Mouse (Mus musculus) T-cell, adult 2 months (primary cell): ENCODE data around the gene Slamf8.

Experiments used
- DNase-seq: peaks from one replicate; pipeline ENCODE4 v3.0.0; 2022; ENCODE audit warnings: low spot score

Slamf8 gene

DNA sequence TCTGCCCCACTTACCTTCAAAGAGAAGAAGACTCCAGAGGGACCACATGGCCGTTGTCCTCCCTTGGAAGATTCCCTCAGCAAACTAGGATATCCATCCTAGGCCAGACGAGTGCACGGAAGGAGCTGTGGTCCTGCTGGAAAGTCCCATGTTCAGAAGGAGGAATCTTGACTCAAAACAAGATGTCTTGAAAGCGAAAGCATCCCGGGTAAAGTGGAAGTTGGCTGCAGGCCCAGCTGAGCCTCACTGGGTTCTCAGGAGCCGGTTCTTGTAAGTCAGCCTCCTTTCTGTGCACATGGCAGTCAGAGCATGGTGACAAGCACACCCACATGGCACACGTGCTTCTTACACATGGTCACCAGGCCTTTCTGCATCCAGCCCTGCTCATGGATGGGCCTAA, at the start of gene Slamf8:
Gene Slamf8, minus strand, starts transcription at position 184 of the 400 bp plus-strand sequence.
- no peak for DNase-seq

DNA sequence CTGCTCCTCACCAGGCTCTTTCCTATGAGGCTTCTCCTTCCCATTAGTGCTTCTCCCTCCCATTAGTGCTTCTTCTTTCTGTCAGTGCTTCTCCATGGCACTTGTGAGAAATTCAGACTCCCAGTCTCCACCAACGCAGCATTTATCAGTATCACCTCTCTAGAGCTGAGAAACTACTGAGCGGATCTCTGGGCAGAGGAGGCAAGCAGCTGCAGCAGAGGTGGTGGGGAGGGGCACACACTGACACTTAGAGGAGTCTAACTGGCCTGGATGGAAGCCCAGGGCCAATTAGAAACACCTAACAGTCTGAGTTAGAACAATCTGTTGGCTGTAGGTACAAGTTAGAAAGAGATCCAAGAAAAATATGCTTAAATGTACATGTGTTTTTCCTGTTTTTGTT, 48.4 kb upstream of the Slamf8 start:
- DNase-seq = no peak

DNA sequence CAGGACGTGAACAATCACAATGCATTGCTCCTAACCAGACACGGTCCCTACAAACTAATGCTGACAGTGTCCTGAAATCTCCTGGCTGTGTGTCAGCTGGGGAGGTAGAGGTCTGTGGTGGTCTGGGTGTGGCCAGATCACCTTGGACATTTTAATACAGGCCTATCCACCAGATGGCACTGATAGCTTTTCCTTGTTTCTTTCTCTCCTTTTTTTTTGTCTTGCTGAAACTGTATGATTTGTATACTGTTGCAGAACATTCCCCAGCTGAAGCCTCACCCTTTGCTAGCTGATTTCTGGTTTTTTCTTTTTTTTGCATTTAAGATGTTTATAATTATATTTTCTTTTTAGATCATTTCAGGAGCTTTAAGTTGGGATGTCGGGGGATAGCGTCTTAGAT, 47.4 kb upstream of the Slamf8 start:
- DNase-seq = no peak

DNA sequence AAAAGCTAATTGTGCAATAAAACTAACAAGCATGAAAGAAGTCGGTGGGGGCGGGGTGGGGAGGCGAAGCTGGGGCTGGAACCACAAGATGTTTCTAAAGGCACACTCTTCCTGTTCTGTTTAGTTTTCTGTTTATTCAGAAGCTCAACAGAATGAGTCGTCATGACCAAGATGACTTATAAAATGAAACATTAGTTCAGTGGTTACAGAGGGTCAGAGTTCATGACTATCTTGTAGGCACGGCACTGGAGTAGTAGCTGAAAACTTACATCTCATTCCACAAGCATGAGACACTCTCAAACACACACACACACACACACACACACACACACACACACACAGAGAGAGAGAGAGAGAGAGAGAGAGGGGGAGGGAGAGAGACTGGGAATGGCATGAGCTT, 45.9 kb upstream of the Slamf8 start:
- DNase-seq = no peak

DNA sequence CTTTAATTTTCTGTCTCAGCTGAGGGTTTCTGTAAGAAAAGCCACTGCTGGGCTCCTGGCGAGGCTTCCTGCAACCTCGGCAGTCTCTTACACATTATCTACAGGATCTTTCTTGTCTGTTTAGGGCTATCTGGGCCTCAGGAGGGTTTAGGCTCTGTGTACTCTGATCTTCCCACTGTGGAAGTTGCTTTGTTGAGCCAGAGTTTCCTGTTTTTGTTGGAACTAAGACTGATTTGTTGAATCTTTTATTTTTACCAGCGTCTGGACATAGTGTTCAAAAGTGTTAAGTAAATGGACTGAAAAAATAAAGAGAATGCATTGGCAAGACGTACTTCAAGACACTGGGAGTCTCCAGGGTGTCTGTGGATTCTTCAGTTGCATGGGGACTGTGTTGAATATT, 44.9 kb upstream of the Slamf8 start:
- no peak for DNase-seq

DNA sequence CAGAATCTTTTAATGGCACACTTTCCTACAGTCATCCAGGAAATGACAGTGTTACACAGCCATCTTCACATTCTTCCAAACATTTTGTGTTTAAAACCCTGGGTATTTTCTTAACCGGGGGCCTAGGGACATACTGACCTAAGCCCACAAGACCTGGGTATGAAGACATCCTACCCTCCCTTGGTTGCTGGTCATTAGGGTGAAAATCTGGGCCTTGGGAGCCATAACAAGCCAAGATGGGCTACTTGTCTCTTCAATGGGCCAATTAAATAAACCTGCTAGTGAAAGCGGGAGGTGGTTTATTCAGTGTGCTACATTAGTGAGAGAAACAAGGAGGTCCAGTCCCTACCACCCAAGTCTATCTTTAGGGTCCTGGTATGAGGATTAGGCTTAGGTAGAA, 43.8 kb upstream of the Slamf8 start:
- DNase-seq = no peak

DNA sequence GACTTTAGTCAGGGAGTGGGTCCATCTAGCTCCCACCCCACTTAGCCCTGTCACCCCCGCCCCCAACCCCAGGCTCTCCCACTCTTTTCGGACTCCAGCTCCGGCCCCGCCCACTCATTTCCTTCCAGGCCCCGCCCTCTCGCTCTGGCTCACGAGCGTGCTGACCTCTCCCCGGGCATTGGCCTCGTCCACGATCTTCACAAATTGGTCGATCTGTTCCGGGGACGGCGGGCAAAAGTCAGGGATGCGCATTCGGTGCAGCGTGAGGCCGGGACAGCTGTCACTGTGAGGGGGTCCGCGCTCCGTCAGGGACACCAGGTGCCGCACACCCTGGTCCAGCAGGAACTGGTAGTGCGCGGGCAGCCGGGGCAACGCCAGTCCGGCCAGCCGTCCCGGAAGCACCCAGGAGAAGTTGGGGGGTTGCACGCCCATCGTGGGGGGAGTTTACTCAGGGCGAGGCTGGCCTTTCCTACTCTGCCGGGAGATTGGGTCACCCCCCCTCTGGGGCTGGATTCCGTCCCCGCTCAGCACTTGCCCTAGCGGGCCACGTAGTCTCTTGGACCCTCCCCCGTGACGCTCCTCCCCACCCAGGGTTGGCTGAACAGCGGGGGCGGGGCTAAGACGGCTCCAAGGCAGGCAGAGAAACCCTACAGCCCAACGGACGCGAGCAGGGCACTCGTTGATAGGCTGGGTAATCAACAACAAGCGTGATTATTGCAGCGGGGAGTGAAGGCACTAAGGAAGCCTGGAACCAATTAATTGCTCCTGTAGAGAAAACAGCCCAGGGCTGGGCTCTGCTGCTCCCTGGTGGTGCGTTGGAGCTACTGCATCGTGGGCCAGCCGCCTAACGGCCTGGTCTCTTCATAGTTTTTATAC, 42.3 kb upstream of the Slamf8 start, which contains the start of gene Dusp23:
Gene Dusp23, minus strand, starts transcription at position 512 of the 876 bp plus-strand sequence.
- peak; percentile 94 for DNase-seq

DNA sequence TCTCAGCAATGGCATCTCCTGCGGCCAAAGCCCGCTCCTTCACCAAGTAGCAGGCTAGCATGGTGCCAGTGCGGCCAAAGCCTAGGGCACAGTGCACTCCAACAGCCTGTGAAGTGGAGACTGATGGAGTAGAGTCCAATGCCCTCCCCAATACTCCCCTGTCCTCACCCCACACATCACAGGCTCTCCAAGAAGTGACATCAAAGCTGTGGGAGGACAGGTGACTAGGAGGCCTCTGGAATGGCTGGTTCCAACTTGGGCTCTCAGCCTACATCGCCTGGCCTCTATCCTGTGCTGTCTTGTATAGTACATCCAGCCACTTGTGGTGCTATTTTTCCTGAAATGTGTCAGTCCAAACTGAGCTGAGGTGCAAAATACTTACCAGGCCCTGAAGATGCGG, 41.4 kb upstream of the Slamf8 start:
- DNase-seq = no peak

DNA sequence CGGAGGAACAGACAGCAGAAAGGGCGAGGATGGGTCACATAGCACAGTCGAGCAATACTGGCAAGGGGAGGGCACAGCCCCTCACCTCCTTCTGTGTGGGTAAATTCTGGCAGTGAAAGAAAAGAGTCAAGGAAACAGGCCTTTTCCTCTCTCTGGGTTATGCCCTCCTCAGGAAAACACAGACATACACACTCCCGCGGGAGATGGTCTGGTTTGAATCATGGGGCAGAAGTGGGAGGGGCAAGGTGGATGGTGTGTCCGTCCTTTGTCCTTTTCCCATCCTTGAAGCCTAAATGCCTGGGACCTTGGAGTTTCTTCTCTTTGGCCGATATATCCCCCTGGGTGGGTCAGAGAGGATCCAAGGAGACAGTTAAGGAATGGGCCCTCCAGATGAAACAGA, 39.5 kb upstream of the Slamf8 start:
- DNase-seq = no peak

DNA sequence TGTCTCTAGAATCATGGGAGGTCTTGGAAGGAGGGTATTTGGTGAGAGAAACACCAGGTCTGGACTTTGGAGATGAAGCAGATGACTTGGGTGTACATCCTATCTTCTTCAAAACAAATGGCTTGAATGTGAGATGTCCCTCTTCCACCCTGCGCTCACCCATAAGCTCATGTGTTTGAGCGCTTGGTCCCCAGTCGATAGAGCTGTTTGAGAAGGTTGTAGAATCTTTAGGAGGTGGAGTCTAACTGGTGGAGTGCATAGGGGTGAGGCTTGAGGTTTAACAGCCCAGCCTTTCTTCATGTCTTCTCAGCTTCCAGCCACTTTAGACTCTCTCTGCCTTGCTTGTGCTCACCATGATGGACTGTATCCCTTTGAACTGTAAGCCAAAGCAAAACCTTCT, 35.9 kb upstream of the Slamf8 start:
- DNase-seq = no peak

DNA sequence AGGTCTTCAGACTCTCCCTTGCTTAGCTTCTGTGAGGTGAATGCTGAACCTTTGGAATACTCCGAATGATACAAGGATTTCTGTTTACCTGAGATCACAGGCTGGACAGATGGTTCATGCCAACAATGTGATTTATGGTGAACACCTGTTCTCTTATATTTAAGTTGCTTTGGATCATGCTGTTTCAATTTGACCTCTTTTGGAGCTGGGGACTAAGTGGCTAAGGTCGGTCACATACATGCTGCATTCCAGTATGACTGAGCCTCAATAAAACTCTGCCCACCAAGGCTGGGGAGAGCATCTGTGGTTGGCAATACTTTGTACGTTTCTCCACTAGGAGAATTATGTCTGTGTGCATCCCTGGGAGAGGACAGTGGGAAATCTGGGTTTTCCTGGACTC, 33.7 kb upstream of the Slamf8 start:
- no peak for DNase-seq

DNA sequence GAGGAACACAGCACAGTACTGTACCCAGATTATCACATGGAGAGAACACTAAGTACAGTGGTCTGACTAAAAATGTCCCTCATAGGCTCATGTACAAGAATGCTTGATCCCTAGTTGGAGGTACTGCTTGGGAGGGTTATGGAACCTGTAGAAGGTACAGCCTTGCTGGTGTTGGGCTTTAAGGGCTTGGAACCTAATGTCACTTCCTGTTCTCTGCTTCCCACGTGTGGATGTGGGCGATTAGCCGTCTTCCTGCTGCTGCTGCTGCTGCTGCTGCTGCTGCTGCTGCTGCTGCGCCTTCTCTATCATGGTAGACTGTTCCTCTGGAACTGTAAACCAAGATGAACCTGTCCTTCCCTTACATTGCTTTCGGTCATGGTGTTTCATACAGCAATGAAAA, 33.2 kb upstream of the Slamf8 start:
- DNase-seq = no peak

DNA sequence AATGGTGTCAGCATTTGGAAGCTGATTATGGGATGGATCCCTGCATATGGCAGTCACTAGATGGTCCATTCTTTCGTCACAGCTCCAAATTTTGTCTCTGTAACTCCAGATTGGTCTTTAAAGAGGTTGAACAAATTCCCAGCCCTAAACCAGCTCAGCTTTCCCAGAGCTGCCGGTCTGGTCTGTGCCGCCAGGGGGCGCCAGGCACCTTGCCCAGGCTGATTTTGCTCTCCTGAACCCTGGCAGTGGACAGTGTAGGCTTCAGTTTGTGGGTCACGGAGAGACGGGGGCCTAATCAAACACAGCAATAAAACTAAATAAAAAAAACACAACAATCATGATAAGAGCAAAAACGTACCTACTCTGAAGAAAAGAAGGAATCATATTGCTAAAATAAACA, 28.9 kb upstream of the Slamf8 start:
- DNase-seq = peak; percentile 57

DNA sequence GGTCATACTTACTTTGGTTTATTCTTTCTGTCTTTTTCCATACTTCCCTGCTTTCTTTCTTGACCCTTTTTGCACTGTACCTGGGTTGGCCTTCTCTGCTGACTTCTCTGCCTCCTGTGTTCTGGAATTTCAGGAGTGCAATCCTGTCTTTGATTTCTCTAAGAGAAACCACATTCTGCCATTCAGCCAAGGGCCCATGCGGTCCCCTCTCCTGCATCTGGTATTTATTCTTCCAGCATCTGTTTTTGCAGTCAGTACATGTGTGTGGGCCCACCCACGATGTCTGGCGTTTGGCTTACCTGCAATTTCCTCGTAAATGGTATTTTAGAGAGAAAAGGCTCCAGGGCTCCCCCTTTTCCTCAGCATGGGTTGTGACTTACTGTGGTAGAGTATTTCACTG, 27.8 kb upstream of the Slamf8 start:
- DNase-seq = no peak

DNA sequence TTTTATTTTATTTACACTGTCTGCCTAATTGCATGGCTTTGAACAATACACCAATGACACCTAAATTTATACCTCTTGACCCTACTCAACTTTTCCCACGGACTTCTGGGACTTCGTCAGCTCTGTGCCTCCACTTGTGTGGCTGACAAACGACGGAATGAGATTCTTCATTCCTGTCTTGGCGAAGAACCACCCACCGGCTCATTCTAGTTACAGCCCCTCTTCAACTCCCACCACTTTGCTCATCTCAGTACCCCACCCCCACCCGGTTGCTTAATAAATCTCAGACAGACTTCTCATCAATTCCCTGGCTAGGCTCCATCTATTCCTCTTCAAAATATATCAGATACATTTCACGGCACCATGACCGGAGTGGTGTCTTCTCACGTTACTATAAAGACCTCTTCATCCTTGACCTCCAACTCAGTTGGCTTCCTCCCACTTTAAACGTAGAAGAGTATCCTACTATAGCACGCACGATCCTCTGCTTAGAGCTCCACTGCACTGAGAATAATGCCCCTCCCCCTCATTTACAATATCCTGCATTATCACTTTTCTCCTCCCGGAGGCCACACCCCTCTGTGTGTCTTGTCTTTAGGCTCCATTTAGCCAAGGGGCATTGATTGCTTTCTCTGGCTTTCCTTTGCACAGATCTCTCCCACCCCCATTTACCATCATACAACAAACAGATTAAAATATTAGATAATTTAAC, 27.2 kb upstream of the Slamf8 start:
- DNase-seq = no peak

DNA sequence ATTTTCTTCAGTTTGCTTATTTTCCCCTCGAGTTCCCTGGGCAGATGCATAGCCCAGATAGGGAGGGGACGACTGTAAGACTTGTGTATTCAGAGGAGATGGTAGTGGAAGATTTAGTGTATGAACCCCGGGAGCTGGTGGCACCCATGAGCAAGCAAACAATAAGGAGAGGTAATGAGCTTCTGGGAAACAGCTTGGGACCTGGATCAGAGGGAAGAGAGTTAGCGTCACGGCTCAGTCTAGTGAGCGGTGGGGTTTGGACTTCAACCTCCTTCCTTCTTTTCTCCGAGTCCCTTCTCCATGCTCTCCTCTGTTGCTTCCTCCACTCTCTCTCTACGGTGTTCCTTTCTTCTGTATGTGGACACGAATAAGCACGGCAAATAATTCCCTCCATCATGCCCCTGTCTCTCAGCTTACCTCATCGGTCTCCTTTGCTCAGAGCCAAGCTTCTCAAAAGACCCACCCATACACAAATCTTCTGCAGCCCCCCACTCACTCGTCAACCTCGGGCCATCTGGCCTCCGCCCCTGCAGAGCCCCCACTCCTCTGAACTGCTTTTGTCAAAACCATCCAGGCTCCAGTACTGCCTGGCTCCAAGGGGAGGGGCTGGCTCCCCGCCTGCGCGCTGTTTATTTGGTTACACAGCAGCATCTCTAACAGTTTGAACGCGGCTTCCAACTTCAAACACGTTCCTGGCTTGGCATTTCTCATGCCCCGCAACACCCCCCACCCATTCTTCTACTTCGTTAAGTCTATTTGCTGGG, 26.4 kb upstream of the Slamf8 start:
- DNase-seq = no peak

DNA sequence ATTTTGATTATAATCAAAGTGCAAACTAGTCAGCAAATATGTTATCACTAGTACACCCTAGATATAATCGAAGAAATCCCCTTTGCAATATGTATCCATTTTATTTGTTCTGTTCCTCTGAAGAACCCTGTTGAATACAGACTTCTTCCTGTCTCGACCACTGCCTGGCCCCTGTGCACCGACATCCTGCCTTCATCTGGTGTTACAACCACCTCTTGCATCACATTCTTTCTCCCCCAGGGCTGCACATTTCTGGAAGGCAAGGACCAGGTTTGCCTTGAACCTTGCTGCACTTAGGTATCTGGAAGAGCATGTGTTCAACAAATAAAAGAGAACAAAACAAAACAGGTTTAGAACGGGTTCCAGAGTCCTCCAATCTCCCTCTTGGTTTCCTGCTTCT, 25.0 kb upstream of the Slamf8 start:
- DNase-seq = no peak

DNA sequence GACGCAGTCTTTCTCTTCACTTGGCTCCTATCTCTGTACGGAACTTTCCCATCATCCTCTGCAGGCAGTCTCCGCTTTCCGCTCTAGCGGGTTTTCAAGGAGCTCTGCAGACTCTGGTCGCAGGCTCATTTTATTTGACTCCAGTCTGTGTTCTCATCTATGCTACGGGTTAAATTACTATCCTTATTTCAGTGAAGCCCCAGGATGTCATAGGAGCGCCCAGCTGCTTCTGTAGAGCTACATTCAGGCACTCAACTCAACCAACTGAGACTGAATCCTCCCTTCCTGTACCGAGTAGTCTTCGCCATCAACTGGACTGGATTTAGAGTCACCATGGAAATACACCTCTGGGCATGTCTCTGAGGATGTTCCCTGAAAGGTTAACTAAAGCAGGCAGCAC, 24.3 kb upstream of the Slamf8 start:
- DNase-seq = no peak

DNA sequence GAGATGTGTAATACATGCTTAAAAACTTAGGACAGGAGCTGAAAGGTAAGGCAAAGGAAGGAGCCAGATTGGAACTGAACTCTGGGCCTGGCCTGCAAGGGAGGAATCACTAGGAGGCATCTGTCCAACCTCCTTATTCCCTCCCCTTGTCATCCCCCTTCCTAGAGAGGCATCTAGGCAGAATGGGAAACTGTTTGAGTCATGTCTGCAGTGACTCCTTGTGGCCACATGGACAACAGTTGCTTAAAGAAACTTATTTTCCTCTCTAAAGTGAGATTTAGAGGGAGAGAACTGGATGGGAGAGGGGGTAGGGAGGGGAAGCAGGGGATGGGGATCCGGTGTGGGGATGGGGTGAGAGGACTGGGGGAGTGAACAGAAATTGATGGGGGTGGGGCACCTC, 22.4 kb upstream of the Slamf8 start:
- no peak for DNase-seq

DNA sequence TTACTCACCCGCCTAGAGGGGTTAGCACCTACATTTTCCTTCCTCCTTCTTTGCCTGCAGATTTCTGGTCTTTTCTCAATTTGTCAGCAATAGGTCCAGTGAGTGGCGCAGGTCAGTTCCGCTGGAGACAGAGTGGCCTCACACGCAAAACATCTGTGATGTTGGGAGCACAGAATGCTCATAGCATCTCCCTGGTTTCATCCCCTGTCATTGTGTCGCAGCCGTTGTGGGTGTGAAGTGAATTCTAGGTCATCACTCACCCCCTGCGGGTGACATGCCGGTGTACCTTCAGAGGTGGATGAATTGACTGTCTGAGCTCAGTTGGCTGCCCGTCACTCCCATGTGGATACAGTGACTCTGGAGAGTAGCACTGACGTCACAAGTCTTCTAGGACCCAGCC, 20.9 kb upstream of the Slamf8 start:
- DNase-seq = no peak

DNA sequence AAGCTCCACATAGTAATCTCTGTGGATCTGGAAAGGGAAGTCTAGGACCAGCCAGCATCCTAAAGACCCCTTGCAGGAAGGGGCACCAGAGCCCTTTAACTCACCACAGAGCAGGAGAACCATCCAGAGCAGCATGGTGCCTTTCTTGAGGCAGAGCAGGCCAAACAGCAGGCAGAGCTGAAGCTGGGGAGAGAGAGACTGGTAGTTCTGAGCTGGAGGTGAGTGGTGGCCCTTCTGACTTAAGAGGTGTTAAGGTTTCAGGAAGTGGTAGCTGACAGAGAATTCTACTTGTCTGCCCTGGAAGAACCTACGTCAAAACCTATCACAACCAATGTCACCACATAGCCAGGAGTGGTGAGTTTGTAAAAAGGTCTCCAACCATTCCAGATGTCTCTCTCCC, 12.0 kb upstream of the Slamf8 start, which contains the start of gene Fcrl6:
Gene Fcrl6, minus strand, starts transcription at position 226 of the 400 bp plus-strand sequence.
- DNase-seq = no peak

DNA sequence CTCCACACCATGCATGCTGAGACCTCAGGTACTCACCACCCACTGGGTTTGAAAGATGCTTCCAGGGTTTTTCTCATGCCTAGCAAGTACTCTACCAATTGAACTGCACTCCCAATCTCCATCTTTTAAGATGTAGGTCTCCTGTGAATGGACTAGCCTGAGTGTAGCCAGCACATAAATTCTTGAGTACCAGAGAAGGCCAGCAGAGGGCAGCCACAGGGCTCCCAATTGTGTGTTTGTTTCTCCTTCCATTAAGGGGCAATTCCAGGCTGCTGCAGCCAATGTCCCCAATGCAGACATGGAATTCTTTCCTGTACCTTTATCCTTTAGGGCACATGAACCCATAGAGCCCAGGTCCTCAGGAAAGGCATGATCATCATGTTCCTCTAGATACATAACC, 4.1 kb upstream of the Slamf8 start:
- peak; percentile 7 for DNase-seq

DNA sequence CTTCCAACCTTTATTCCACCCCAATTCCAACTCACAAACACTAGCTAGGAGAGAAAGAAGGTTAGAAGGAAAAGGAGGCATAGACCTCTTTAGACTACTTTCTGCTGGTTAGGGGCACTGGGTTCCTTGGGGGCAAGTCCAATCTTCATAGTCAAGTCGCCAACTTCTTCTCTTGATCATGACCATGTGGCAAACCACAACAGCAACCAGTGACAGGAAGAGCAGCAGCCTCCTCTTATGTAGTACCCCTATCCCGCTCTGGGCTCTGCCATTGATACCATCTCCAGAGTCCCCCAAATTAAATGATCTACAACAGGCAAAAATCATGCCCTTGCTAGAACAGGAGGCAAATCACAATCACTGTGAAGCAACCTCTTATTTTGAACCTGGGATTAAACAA, 3.6 kb upstream of the Slamf8 start:
- no peak for DNase-seq
